Mouse (Mus musculus) kidney, adult 2 months (tissue): ENCODE data around the gene Il31ra.

Source experiments
- CTCF ChIP-seq: fragments of 200-500 bp; conservative IDR thresholded peaks from 2 replicates; pipeline ENCODE4 v1.5.1; 2011; ENCODE audit warnings: low read depth, mild to moderate bottlenecking, control low read depth, low read length, moderate library complexity, mixed read lengths; ENCODE audit not compliant: insufficient read depth, insufficient read length
- POLR2A ChIP-seq: fragments of 200-500 bp; IDR thresholded peaks from one replicate; pipeline ENCODE4 v1.6.1; 2011; ENCODE audit warnings: low read depth, low read length, control low read depth

- no peak for TF ChIP-seq CTCF
- no peak for TF ChIP-seq POLR2A
Measured at GRCm38 (mm10) chr13:112471201-112471600, 123.0 kb downstream of the Il31ra start.
